Mouse (Mus musculus): ENCODE data around the gene Defb45. TPM values are rescaled to one million over a fixed set of nuclear protein-coding genes. Genes with fewer than 3 reads are reported as not detected.

Defb45 gene
- polyA plus RNA-seq, 1 experiment from 2014 or later = not detected

DNA sequence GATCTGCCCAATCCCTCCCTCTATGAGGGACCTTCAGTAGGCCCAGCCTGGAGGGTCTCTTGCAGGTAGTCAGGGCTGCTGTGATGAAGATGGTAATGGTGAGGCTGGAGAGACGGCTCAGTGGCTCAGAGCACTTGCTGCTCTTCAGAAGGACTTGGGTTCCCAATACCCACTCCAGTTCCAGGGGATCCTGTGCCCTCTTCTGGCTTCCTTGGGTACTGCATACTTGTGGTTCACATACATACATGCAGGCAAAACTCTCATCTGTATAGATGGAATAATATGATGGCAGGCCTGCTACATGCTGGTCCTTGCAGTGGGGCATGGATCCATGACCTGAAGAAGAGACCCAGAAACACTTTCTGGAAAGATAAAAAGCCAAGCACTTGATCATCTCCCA is 9.5 kb upstream of the Defb45 start:
- Histone ChIP-seq H3K4me3 (ENCODE audit: low read depth, low read length) (no peak overlapping the region), H3K27me3 (ENCODE audit: insufficient read depth, low read length) (no peaks in the 10 kb centered on the region), H3K27ac (ENCODE audit: low read depth) (no peak overlapping the region), H3K9ac (no peak overlapping the region), H3K4me1 (ENCODE audit: insufficient read depth) (no peaks in the 10 kb centered on the region), H3K9me3 (ENCODE audit: low read depth, low read length) (no peaks in the 10 kb centered on the region), H3K4me2 (no peak overlapping the region), H3K36me3 (ENCODE audit: insufficient read depth) (no peaks in the 10 kb centered on the region)
- 0 out of 2 replicates have a peak, but pooled peaks have one; percentile 4 for TF ChIP-seq CTCF (IDR thresholded peaks at IDR 0.05; ENCODE audit: low read depth)
- 80% methylated on average over 1 of the region's 1 CpGs for WGBS
- DNase-seq (no peak), ATAC-seq (ENCODE audit: insufficient read depth) (no peak)

DNA sequence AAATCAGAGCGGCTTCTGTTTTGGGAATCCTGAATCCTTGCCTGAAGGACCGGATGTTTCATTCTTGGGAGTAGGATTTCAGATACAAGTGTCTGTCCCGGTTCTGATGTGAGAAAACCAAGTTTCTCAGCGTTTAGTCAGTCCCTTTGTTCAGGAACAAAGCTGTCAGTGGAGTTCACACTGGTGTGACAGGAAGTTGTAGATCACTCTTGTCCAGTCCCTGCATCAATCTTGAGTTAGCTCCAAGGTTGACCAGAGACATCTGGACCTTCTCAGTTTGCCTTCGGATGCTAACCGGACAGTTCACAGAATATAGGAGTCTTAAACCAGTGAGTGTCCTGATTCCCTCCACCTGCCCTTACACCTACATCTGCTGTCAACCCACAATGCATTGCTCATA is 8.5 kb upstream of the Defb45 start:
- DNase-seq (no peak), ATAC-seq (ENCODE audit: insufficient read depth) (no peak)
- H3K27ac ChIP-seq (ENCODE audit: low read depth) = no peak overlapping the region
- H3K36me3 ChIP-seq (ENCODE audit: insufficient read depth) = no peaks in the 10 kb centered on the region
- TF ChIP-seq CTCF (IDR thresholded peaks at IDR 0.05; ENCODE audit: low read depth) = no peak
- H3K27me3 ChIP-seq (ENCODE audit: insufficient read depth, low read length) = no peaks in the 10 kb centered on the region
- no peaks in the 10 kb centered on the region for H3K4me1 ChIP-seq (ENCODE audit: insufficient read depth)
- 30% methylated on average over 6 of the region's 6 CpGs for WGBS
- H3K4me2 ChIP-seq = no peak overlapping the region
- no peak overlapping the region for H3K4me3 ChIP-seq (ENCODE audit: low read depth, low read length)
- no peaks in the 10 kb centered on the region for H3K9me3 ChIP-seq (ENCODE audit: low read depth, low read length)
- no peak overlapping the region for H3K9ac ChIP-seq

DNA sequence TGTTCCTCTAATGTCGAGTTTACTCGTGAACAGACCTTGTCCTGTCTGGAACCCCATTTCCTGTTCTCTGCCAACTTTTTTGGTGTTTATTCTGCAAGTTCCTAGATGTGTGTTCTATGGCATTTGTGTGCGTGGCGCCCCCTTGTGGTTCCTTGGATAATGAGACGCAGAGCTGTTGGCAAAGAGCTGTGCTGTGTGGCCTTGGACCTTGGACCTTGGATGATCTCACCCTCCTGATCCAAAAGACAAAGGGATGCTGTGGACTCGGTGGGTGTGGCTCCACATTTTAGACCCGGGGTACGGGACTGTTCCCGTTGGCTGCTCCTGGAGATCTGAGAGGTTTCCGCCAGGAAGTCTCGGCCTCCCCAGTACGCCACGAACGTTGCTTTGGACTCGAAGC is 4.9 kb upstream of the Defb45 start, which contains the start of gene Defb36:
Gene Defb36 (plus strand): TSS at position 271 of the 400 bp plus-strand sequence.
- TF ChIP-seq CTCF (IDR thresholded peaks at IDR 0.05; ENCODE audit: low read depth) = peak; percentile 49
- ATAC-seq (ENCODE audit: insufficient read depth) (no peak), DNase-seq (peak; percentile 48)
- Histone ChIP-seq H3K4me3 (ENCODE audit: low read depth, low read length) (no peak within 1 kb of the TSS), H3K27me3 (ENCODE audit: insufficient read depth, low read length) (no peaks in the 10 kb centered on the region), H3K27ac (ENCODE audit: low read depth) (no peak within 1 kb of the TSS), H3K4me2 (no peak within 1 kb of the TSS), H3K4me1 (ENCODE audit: insufficient read depth) (no peaks in the 10 kb centered on the region), H3K9ac (no peak within 1 kb of the TSS), H3K9me3 (ENCODE audit: low read depth, low read length) (no peaks in the 10 kb centered on the region), H3K36me3 (ENCODE audit: insufficient read depth) (no peaks in the 10 kb centered on the region)
- WGBS = 79% methylated on average over 15 of the region's 15 CpGs

DNA sequence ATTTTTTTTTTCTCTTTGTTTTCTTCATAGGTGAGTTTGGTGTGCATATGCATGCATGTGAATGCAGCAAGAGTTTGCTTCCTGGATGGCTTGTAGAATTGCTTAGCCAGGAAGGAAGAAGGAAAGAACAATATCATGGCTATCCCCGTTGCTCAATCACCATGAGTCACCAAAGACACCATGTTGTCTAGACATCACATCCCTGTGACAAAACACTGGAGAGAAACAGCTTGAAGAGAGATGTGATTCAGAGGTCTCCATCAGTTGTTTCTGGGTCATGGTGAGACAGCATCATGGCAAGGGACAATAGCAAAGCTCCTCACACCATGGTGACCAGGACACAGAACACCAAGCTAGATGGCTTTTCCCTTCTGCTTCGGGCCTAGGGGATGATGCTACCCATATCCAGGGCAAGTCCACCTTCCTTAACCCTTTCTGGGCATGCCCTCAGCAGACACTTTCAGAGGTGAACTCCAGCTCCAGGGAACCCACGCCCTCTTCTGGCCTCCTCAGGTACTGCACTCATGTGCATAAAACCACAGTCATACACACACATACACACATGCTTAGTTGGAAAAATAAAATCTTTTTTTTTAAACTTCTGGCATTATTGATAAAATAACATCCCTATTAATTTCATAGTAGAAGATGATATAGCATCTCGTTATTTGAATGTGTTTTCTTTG is 2.2 kb upstream of the Defb45 start:
- no peak overlapping the region for H3K4me2 ChIP-seq
- H3K27ac ChIP-seq (ENCODE audit: low read depth) = no peak overlapping the region
- H3K9me3 ChIP-seq (ENCODE audit: low read depth, low read length) = no peaks in the 10 kb centered on the region
- TF ChIP-seq CTCF (IDR thresholded peaks at IDR 0.05; ENCODE audit: low read depth) = peak; percentile 53
- ATAC-seq (ENCODE audit: insufficient read depth) (no peak), DNase-seq (no peak)
- H3K36me3 ChIP-seq (ENCODE audit: insufficient read depth) = no peaks in the 10 kb centered on the region
- no peaks in the 10 kb centered on the region for H3K4me1 ChIP-seq (ENCODE audit: insufficient read depth)
- 67% methylated on average over 4 of the region's 4 CpGs for WGBS
- no peak overlapping the region for H3K9ac ChIP-seq
- no peak overlapping the region for H3K4me3 ChIP-seq (ENCODE audit: low read depth, low read length)
- no peaks in the 10 kb centered on the region for H3K27me3 ChIP-seq (ENCODE audit: insufficient read depth, low read length)

DNA sequence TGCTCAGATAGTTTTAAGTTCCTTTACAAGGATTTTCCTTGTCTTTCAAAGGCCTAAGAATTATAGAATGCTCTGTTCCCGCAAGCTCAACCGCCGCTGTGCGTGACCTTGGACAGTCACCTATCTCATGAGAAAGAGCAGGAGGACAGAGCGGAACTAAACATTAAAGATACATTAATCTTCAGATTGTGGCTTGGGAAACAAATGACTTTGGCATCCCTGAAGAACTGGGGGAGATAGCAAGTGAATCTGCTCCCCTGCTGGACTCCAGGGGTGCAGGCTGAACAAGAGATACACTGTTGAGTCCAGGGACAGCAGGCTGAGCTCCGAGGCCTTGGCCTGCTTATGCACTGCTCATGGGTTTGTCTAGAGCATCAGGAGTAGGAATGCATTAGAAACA is 877 bp upstream of the Defb45 start:
- ATAC-seq (ENCODE audit: insufficient read depth) (no peak), DNase-seq (no peak)
- H3K9me3 ChIP-seq (ENCODE audit: low read depth, low read length) = no peaks in the 10 kb centered on the region
- 69% methylated on average over 6 of the region's 6 CpGs for WGBS
- no peaks in the 10 kb centered on the region for H3K27me3 ChIP-seq (ENCODE audit: insufficient read depth, low read length)
- H3K27ac ChIP-seq (ENCODE audit: low read depth) = no peak overlapping the region
- H3K9ac ChIP-seq = no peak overlapping the region
- TF ChIP-seq CTCF (IDR thresholded peaks at IDR 0.05; ENCODE audit: low read depth) = no peak
- no peak overlapping the region for H3K4me3 ChIP-seq (ENCODE audit: low read depth, low read length)
- no peaks in the 10 kb centered on the region for H3K4me1 ChIP-seq (ENCODE audit: insufficient read depth)
- H3K36me3 ChIP-seq (ENCODE audit: insufficient read depth) = no peaks in the 10 kb centered on the region
- no peak overlapping the region for H3K4me2 ChIP-seq

DNA sequence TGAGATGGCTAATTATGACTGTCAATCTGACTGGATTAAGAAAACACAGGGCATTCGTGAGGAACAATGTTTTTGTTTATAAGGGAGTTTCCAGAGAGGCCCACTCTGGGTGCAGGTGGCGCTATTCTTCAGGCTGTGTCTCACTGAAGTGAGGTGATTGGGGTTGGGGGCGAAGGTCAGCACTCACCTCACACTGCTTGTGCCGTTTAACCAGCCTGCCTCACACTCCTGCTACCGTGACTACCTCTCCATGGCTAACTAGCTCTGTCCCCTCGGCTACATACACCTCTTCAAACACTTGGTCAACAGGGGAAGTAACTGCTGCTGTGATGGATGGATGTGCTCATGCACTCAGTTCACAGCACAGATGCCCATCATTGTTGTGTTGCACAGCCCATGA is 10.2 kb downstream of the Defb45 start:
- WGBS = 29% methylated on average over 6 of the region's 6 CpGs
- DNase-seq (no peak), ATAC-seq (ENCODE audit: insufficient read depth) (no peak)
- Histone ChIP-seq H3K27me3 (ENCODE audit: insufficient read depth, low read length) (no peaks in the 10 kb centered on the region), H3K9me3 (ENCODE audit: low read depth, low read length) (no peaks in the 10 kb centered on the region), H3K4me2 (no peak overlapping the region), H3K9ac (no peak overlapping the region), H3K4me1 (ENCODE audit: insufficient read depth) (no peaks in the 10 kb centered on the region), H3K36me3 (ENCODE audit: insufficient read depth) (no peaks in the 10 kb centered on the region), H3K4me3 (ENCODE audit: low read depth, low read length) (no peak overlapping the region), H3K27ac (ENCODE audit: low read depth) (no peak overlapping the region)
- TF ChIP-seq CTCF (IDR thresholded peaks at IDR 0.05; ENCODE audit: low read depth) = no peak

DNA sequence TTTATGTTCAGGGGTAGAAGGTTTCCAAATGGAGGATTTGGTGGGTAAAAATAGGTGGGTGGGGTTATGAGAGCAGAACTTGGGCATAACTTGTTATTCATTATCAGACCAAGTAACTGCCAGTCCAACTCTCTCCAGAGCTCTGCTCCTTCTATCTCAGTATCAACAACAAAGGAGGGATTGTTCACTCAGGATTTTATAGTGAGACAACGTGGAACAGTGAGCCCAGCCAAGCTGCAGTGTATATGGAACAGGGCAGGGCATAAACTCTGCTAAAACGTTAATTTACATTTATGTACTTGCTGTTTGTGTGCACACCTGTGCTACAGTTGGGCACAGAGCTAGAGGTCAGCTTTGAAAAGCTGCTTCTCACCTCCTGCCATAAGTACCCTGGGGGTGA is 10.7 kb downstream of the Defb45 start:
- ATAC-seq (ENCODE audit: insufficient read depth) (no peak), DNase-seq (no peak)
- Histone ChIP-seq H3K4me3 (ENCODE audit: low read depth, low read length) (no peak overlapping the region), H3K9me3 (ENCODE audit: low read depth, low read length) (no peaks in the 10 kb centered on the region), H3K9ac (no peak overlapping the region), H3K27me3 (ENCODE audit: insufficient read depth, low read length) (no peaks in the 10 kb centered on the region), H3K27ac (ENCODE audit: low read depth) (no peak overlapping the region), H3K4me2 (no peak overlapping the region), H3K36me3 (ENCODE audit: insufficient read depth) (no peaks in the 10 kb centered on the region), H3K4me1 (ENCODE audit: insufficient read depth) (no peaks in the 10 kb centered on the region)
- TF ChIP-seq CTCF (IDR thresholded peaks at IDR 0.05; ENCODE audit: low read depth) = no peak
- WGBS = 29% methylated on average over 2 of the region's 2 CpGs
